1 mouse cellular context compared by ENCODE assay signal in the genomic region with DNA sequence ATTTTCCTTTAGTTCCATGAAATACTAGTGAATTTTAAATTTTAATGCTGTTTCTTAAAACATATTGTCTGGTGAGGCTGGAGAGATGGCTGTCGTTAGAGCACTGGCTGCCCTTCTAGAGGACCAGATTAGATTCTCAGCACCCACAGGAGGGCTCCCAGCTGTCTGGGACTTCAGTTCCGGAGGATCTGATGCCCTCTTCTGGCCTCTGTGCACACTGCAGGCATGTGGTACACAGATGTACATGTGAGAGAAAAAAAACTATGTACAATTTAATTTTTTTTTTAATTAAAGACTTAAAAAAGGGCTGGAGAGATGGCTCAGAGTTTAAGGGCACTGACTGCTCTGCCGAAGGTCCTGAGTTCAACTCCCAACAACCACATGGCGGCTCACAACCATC.
A peak's percentile ranks its signal among the peaks of the same experiment; 100 is the strongest.
TF ChIP-seq lines count a peak whose summit lies in the region.

No protein-coding gene starts in this region.

TF ChIP-seq in MEL, 35 proteins besides CTCF, POLR2A, EP300 and RAD21:
- TF ChIP-seq SMC3 (IDR thresholded peaks at IDR 0.05; ENCODE audit: low read depth, low read length) (peak; percentile 46), USF2 (IDR thresholded peaks at IDR 0.05; ENCODE audit: borderline replicate concordance in 1 of 2, insufficient read depth in 1 of 2, low read depth in 1 of 2, low read length in 2 of 2) (no peak)
TF ChIP-seq in MEL: peak in this region for 1.
